Mouse (Mus musculus) gastrocnemius, postnatal 36 days (tissue): ENCODE results near the gene Nosip. TPM values are rescaled to one million over a fixed set of nuclear protein-coding genes. Genes with fewer than 3 reads are reported as not detected.
"Not testable (repeated sequence)": the region's sequence is repeated elsewhere in the genome, so short reads cannot be mapped to it uniquely, and the experiment has no call there.

Experiments used
- DNase-seq, 2 experiments: peaks; one replicate each; pipeline ENCODE4 v3.0.0; 2022
- intact Hi-C: fragments of 180-260 bp; cut with DNase I; formaldehyde crosslinking; loops from one replicate; pipeline ENCODE4 v1.15.1; 2025
- total RNA-seq, 2 experiments: library from RNA; stranded (reverse); gene quantifications; 2 replicates each; pipeline ENCODE4 v1.2.3; 2021

Nosip gene
- total RNA-seq, 2 experiments from 2014 or later = 29.0 to 30.8 TPM

DNA sequence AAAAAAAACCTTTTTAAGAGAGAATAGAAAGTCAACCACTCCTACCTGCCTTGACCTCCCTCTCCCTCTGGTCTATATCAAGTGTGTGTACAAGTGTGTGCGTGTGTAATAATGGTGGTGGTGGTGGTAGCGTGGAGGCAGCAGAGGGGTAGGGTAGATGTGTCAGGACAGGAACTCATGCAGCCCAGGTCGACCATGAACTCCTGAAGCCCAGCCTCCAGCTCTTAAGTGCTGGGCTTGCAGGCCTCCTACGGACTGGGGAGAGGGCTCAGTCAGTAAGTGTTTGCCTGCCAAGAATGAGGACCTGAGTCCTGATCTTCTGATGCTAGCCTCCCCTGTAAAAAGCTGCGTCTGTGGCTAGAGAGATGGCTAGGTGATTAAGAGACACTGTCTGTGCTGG lies 42.7 kb downstream of the Nosip start:
- intact Hi-C loops = no loop called here
- DNase-seq = no peak

DNA sequence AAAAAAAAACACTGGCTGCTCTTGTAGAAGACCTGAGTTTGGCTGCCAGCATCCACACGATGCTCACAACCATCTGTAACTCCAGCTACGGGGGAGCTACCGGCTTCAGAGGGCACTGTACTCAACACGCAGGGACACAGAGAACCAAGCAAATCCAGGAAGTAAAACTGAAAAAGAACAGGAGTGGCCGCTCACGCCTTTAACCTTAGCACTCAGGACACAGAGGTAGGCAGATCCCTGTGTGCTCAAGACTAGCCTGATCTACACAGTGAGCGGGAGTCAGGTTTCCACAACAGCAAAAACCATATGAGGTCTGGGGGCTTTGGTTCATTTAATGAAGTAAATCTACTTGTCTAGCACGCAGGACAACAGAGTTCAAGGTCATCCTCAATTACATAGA lies 43.3 kb downstream of the Nosip start:
- DNase-seq = no peak
- intact Hi-C loops = no loop called here

DNA sequence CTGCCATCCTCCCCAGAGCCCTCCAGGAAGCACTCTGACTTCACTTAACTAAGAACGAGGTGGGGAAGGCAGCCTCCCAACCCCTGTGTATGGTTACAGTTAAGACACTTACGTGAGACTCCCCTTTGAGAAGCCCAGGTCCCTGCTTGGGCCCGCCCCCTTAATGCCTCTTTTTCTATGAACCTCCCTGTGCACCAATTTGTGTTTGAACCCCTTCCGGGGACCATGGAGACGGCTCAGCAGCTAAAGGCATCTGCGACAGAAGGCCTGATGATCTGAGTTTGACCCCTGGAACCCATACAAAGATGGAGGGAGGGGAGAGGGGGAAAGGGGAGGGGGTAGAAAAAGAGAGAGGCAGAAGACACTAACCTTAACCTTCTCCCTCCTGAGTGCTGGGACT lies 44.2 kb downstream of the Nosip start:
- intact Hi-C loops = no loop called here
- DNase-seq = no peak

DNA sequence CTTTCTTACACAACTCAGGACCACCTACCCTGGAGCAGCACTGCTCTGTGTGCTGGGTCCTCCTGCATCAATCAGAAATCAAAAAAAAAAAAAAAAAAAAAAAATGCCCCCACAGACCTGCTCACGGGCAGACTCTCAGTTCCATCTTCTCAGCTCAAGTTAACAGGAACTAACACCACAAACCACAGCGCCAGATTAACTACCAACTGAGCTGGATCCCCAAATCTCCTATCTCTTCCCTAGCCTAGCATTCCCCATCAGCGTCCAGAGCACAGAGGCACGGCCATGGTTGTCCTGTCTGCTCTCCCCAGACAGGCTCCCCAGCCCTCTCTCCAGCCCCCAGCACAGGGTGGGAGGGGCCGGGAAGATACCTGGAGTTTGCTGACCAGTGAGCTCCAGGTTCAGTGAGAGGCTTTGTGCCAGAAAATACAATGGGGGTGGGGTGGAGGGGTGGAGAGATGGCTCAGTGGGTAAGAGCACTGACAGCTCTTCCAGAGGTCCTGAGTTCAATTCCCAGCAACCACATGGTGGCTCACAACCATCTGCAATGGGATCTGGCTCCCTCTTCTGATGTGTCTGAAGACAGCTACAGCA lies 44.9 kb downstream of the Nosip start:
- intact Hi-C loops = no loop called here
- DNase-seq = no peak

DNA sequence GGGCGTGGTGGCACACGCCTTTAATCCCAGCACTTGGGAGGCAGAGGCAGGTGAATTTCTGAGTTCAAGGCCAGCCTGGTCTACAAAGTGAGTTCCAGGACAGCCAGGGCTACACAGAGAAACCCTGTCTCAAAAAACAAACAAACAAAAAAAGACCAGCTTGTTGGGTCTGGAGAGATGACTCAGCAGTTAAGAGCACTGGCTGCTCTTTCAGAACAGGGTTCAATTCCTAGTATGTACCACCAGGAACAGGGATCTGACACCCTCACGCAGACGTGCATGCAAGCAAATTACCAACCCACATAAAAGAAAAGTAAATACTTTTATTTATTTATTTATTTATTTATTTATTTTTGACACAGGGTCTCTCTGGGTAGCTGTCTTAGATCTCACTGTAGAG lies 47.9 kb downstream of the Nosip start:
- DNase-seq, intact Hi-C loops: not testable (repeated sequence)

DNA sequence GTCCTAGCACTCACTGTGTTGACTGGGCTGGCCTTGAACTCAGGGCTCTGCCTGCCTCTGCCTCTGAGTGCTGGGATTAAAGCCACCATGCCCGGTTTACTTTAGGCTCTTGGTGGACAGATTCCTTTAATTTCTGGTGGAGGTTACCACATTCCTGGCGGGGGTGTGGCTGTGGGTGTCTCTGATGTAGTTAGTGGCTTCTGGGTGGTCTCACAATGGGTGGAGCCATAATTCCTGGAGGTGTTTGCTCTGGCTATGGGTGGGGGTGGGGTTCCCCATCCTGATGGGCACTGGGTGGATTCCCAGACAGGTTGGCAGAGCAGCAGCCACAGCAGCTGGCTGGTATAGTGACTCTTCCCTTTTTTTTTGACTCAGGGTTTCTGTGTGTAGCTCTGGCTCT lies 49.7 kb downstream of the Nosip start:
- intact Hi-C loops = no loop called here
- DNase-seq = no peak

DNA sequence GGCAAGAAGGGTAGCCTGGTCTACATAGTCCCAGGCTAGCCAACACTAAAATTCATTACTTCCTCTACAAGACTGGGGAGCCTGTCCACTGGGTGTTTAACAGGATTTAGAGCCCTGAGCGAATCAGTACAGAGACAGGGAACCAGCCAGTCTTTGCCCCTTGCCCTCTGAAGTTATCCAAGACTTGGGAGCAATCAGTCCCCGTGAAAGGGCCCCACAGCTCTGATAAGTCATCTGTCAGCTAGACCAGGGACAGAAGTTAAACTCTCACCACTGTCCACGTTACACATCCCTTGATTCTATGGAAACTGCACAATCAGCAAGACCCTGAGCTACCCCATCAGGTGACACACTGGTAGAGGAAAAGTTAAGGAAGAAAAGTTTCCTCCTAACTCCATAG lies 50.3 kb downstream of the Nosip start:
- intact Hi-C loops = no loop called here
- DNase-seq = no peak

DNA sequence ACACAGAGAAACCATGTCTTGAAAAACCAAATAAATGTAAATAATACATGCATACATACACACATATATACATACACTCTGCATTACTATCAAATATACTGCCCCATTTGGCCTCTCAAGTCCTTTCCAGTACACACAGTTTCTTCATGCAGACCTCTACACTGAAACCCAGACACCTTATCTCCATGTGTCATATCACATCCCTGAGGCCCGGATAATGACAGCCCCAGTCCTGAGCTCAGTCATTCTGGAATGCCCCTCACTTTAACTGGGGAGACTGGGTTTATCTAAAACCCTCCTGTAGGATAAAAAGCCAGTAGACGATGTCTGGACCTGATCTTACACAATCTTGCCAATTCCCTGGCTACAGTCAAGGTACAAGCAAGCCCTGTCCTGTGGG lies 51.2 kb downstream of the Nosip start:
- intact Hi-C loops = no loop called here
- DNase-seq = no peak

DNA sequence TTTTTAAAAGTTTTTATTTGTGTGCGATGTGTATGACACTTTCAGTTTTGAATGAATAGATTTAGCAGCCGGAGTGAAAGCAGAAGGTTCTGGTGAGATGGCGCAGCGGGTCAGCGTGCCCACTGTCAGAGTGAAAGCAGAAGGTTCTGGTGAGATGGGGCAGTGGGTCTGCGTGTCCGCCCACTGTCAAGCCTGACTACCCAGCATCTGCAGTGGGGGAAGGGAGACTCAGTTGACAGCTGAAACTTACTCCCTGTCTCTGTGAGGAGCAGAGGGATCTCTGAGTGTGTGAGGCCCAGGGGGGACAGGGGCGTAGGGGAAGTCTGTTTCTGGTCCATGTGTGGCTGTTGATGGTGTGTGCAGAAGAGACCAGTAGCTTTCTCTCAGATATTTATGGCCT lies 55.3 kb downstream of the Nosip start:
- no peak for DNase-seq
- intact Hi-C loops = no loop called here

DNA sequence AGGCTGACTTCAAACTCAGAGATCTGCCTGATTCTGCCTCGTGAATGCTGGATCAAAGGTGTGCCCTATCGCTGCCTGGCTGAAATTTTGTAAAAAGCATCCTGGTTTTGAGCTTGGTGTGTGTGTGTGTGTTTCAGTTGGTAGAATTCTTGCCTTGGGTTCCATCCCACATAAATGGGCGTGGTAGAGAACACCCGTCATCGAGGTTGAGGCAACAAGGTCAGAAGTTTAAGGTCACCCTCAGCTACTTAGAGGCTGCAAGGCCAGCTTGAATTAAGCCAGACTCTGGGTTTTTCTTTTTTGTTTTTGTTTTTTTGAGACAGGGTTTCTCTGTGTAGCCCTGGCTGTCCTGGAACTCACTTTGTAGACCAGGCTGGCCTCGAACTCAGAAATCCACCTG lies 56.1 kb downstream of the Nosip start:
- no peak for DNase-seq
- intact Hi-C loops = no loop called here

DNA sequence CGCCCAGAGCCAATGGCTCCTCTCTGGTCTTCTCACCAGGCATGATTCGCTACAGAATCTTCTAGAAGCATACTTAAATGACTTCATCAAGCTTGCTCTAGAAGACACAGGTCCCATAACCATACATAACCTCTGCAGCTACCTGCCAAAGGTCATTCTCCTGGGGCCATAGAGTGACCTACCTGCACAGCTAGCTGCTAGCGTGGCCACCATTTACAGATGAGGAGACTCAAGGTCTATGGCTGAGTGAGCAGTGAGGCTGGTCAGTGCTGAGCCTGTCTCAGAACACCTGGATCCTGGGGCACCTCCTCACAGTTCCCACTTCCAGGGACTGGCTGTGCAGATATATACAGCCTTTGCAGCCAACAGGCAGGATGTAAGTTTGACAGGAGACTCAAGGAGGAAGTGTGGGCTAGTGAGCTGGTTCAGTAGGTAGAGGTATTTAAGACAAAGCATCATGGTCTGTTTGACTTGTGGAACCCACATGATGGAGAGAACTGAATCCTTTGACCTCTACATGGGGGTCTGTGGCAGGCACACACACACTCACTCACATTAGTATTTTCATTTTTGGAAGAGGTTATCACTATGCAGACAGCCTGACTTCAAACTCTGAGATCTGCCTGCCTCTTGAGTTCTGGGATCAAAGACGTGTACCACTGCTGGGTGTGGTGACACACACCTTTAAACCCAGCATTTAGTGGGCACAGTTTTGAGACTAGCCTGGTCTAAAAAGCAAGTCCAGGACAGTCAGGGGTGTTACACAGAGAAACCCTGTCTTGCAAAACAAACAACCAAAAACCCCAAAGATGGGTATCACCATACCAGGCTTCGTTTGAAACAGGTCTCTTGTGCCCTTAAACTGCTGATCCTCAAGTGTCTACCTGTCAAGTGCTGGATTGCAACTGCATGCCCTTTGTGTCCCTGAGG lies 57.8 kb downstream of the Nosip start:
- intact Hi-C loops = loop anchor here (5.0 kb wide), 1 partner anchor 38 kb away; no protein-coding TSS in a partner anchor

DNA sequence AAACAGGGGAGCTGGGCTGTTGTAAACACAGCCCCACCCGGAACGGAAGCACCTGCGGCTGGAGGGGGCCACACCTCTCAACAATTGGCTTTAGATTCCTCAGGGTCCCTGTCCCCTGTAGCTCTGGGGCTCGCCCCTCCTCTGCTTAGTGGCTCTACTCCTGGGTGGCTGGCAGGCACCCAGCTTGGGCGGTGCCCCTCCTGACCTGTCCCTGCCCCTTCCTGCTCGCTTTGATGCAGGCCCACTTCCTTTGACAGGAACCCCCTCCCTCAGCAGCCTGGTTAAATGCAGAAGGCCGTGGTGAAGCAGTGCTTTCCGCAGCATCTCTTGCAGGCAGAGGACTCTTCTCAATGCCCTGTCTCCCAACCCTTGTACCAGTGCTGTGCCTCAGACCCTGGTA lies 59.2 kb downstream of the Nosip start:
- peak; percentile 45 to 52 for DNase-seq
- intact Hi-C loops = loop anchor here (5.0 kb wide), 1 partner anchor 39 kb away; no protein-coding TSS in a partner anchor

More for the DNA sequence above, 57.8 kb downstream of the Nosip start:
- DNase-seq = no peak

DNA sequence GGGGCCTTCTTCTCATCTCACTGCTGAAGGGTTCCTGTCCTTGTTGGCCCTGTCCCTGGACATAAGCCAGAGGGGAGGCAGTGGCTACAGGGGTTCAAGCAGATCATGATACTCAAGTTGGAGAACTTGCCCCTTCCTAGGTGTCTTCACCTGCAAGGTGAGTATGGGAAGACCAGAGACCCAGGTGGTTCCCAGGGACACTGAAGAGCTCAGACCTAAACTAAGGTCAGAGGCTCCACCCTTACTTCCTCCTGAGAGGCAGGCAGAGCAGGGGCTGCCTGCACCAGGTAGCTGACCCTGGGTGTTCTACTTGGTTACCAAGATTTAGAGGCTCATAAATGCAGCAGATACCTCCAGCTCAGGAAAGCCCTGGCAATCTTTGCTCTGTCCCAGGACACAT lies 59.7 kb downstream of the Nosip start:
- intact Hi-C loops = loop anchor here (5.0 kb wide), 1 partner anchor 40 kb away; no protein-coding TSS in a partner anchor
- no peak for DNase-seq

DNA sequence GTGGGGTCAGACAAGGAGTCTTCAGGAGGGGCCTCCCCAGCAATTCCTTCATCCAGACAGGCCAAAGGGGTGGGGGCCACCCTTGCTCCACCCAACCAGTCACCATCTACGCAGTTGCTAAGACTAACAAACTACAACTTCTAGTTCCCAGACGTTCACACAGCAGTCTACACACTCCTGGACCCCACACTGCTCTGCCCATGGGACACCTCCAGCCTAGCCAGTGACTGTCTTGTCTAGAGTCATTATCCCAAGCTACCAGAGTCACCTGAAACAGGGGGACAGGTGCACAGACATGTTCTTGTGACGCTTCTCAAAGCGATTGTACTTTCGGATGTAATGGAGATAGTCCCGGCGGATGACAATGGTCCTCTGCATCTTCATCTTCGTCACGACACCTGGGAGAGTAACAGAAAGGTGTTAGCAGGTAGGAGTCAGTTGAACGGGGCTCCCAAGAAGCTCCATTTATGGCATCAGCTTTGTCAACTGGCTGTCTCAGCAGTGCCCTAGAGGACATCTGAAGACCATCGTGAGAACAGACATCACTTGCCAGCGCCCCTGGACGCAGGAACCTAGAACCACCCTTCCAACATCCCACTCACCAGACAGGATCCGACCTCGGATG lies 60.4 kb downstream of the Nosip start:
- intact Hi-C loops = loop anchor here (5.0 kb wide), 1 partner anchor 40 kb away; no protein-coding TSS in a partner anchor
- DNase-seq = no peak

DNA sequence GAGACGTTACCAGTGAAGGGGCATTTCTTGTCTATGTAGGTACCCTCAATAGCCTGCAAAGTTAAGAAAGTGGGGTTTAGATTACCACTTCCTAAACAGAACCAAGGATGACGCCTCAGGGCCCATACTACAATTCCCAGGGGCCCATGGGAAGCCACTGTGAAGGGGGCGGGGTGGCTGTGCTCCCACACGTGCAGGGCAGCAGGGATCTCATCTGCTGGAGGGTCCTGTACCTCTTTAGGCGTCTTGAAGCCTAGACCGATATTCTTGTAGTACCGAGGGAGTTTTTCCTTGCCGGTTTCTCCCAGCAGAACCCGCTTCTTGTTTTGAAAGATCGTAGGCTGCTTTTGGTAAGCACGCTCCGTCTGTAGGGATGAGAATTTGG lies 60.9 kb downstream of the Nosip start:
- intact Hi-C loops = loop anchor here (5.0 kb wide), 1 partner anchor 41 kb away; no protein-coding TSS in a partner anchor
- no peak for DNase-seq

DNA sequence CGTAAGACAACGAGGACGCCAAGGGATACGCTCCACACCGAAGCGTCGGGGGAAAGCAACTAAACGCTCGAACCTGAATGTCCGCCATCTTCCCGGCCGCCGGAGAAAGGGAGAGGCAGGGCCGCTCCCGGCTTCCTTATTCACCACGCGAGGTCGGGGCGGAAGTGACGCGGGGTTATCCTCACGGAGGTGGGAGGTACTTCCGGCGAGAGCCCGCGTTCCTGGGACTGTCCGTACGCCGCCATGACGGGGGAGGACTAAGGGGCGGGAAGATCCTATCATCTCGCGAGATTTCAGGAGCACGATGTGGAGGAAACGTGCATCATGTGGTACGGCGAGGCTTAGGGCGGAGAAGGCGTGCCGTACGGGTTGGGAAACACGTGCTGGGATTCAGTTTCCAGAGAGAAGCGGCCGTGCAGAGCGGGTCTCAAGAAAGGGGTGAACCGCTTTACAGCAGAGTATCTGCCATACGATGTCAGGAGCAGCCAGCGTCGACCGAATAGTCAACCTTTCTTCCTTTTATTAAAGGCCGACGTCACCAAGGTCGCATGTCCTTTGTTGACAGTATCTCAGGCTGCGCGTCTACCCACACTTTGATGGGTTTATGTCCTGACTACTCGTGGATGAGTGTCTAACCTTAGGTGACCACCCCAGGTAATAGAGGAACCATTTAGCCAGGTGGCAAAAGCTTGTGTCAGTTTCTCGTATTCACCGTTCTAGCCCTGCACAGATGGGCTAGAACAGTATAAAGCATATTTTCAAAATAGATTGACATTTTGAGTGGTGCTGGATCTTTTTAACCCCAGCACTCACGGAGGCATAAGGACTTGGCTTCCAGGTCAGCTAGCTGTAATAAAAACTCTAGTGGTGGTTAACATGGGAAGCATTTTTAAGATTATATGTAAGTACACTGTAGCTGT lies 62.3 kb downstream of the Nosip start, which contains the start of gene Rps11:
Rps11 (minus strand) TSS at position 216 of the 920 bp plus-strand sequence.
- DNase-seq = peak; percentile 96 to 99
- intact Hi-C loops = loop anchor here (5.0 kb wide), 1 partner anchor 42 kb away; no protein-coding TSS in a partner anchor

DNA sequence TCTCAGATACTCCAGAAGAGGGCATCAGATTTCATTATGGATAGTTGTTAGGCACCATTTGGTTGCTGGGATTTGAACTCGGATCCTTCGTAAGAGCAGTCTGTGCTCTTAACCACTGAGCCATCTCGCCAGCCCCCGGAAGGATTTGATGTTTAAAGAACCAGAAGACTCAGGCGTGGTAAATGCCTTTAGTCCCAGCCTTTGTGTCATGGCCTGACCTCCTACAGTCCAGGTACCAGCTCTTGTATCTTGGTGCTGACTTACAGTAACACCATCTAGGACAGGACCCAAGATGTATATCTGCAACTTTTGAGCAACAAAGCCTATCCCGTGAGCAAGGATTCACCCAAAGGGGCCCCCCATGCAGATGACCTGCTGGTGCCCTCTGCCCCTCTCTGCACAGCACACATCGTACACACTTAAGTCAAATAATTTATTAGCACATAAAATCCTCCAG lies 62.9 kb downstream of the Nosip start:
- intact Hi-C loops = no loop called here

DNA sequence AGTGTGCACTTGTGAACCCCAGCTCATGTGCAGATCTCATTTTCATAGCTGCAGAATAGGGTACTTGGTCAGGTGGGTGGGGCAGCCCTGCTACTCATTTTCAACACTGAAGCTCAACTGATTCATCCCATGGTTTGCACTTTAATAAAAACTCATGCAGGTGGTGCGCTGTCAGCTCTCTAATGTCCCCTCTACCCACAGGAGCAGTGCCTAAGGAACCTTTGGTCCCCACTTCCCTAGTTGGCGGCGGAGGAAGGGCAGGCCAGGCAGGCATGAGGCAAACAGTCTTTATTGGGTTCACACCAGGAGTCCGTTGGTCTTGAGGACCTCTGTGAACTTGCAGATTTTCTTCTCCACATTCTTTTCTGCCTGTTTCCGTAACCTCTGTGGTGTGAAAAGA lies 63.4 kb downstream of the Nosip start:
- intact Hi-C loops, DNase-seq: not testable (repeated sequence)

More for the DNA sequence above, 62.9 kb downstream of the Nosip start:
- DNase-seq = no peak

DNA sequence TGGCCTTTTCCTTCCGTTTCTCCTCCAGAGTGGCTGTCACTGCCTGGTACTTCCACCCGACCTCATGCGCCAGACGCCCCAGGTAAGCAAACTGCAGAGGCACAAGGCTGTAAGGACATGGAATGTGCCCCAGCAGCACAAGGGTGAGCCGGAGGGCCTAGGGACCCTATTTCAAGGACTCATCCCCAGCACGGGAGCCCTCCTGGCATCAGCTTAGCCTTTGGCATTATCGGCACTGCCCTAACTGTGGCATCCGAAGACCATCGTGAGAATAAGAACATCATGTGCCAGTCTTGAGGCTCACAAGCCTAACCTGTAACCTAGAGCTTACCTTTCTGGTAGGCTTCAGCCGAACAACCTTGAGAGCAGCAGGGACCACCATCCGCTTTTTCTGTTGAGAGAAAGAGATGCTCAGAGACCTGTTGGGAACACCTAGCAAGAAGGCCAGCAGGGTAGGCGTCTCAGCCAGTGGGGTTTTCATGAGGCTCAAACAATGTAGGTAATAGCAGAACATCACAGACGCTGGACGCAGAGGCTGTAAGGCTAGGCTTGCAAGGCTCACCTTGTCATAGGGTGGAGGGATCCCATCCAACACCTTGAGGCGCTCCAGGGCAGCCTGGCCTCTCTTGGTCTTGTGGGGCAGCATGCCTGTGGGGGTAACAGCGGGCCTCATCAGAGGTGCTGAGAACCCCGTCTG lies 64.1 kb downstream of the Nosip start:
- no peak for DNase-seq
- intact Hi-C loops = no loop called here
